ENCODE assay signal across 13 mouse cellular contexts in genomic region chr13:37537330-37537729, GRCm38 (mm10).
DNase-seq lines count a peak whose midpoint lies in the region; ATAC-seq and TF ChIP-seq lines count a peak whose summit lies in the region.
"Had no signal": no experiment of that assay in that cellular context is flagged by ENCODE, and none has a peak within 500 bp of the region (broad histone marks: within the 10 kb centered on the region; RNA-seq: fewer than 3 reads in every experiment).

No protein-coding gene starts in this region.

- H3K9me3 ChIP-seq in kidney, embryonic 16.5 days (ENCODE audit: low read length): no peaks in the 10 kb centered on the region; the same call in 1 of the 2 replicates
- no peaks in the 10 kb centered on the region for H3K9me3 ChIP-seq in liver, embryonic 13.5 days (replicated peaks)
- H3K9me3 ChIP-seq: heart, embryonic 15.5 days had no signal

- no peak overlapping the region for H3K4me3 ChIP-seq in kidney, embryonic 16.5 days (ENCODE audit: low read length)
- no peak overlapping the region for H3K4me3 ChIP-seq in bone marrow, adult 2 months (replicated peaks; ENCODE audit: control insufficient read depth, low read depth, low read length)
- H3K4me3 ChIP-seq in liver, embryonic 13.5 days (replicated peaks): no peak overlapping the region
- H3K4me3 ChIP-seq: heart, embryonic 15.5 days; myocyte had no signal

- DNase-seq in adrenal gland, postnatal 14 days: peak; percentile 38
- DNase-seq in adrenal gland, postnatal 4 days (ENCODE audit: low spot score in 2 of 2): no peak
- peak; percentile 43 for DNase-seq in kidney, adult 9 months
- DNase-seq in liver, embryonic 13.5 days: no peak
- no peak for DNase-seq in frontal cortex, postnatal 25 days (ENCODE audit: low spot score in 2 of 2)
- DNase-seq in gastrocnemius, postnatal 4 days (ENCODE audit: low spot score in 2 of 2): no peak
- DNase-seq: cerebellum, postnatal 36 days; spleen, adult 18-20 months had no signal

- ATAC-seq in kidney, embryonic 16.5 days (ENCODE audit: low FRiP score, low TSS enrichment): no peak
- peak; percentile 37; the same call in 1 of the 2 replicates for ATAC-seq in liver, embryonic 13.5 days (ENCODE audit: low read depth)

- H3K27ac ChIP-seq in kidney, embryonic 16.5 days (ENCODE audit: low read length): no peak overlapping the region
- H3K27ac ChIP-seq in bone marrow, adult 2 months (ENCODE audit: control insufficient read depth, insufficient read depth, low read depth, low read length, poor library complexity): peak overlapping the region; percentile 3; the same call in 1 of the 2 replicates
- peak overlapping the region; percentile 78 for H3K27ac ChIP-seq in liver, embryonic 13.5 days
- H3K27ac ChIP-seq: kidney, postnatal 0 days had no signal

- peaks cover 19% of the 10 kb centered on the region for H3K4me1 ChIP-seq in kidney, embryonic 16.5 days (ENCODE audit: insufficient read depth, low read length)
- peaks cover 5% of the 10 kb centered on the region for H3K4me1 ChIP-seq in bone marrow, adult 2 months (ENCODE audit: control insufficient read depth, insufficient read depth, low read length)
- peaks cover 24% of the 10 kb centered on the region for H3K4me1 ChIP-seq in liver, embryonic 13.5 days (replicated peaks)

- no peak overlapping the region for H3K9ac ChIP-seq in kidney, embryonic 16.5 days (replicated peaks; ENCODE audit: low read length)
- H3K9ac ChIP-seq in liver, embryonic 13.5 days: no peak overlapping the region
- H3K9ac ChIP-seq: heart, embryonic 15.5 days had no signal

- H3K27me3 ChIP-seq in kidney, embryonic 16.5 days (ENCODE audit: insufficient read depth, low read length): no peaks in the 10 kb centered on the region
- no peaks in the 10 kb centered on the region for H3K27me3 ChIP-seq in liver, embryonic 13.5 days
- H3K27me3 ChIP-seq: heart, embryonic 15.5 days had no signal

- no peak overlapping the region for H3K4me2 ChIP-seq in kidney, embryonic 16.5 days (replicated peaks; ENCODE audit: low read depth, low read length)
- H3K4me2 ChIP-seq in liver, embryonic 13.5 days: no peak overlapping the region
- H3K4me2 ChIP-seq: heart, embryonic 15.5 days had no signal

- WGBS in kidney, embryonic 16.5 days: 51% methylated on average over 6 of the region's 6 CpGs
- 29% methylated on average over 6 of the region's 6 CpGs for WGBS in bone marrow, adult 2 months
- WGBS in liver, embryonic 13.5 days (ENCODE audit: insufficient replicate concordance): 23% methylated on average over 6 of the region's 6 CpGs

- TF ChIP-seq POLR2A in bone marrow, adult 2 months (IDR thresholded peaks at IDR 0.05; ENCODE audit: borderline replicate concordance, control insufficient read depth, low read depth, low read length): no peak

- H3K36me3 ChIP-seq in kidney, embryonic 16.5 days (ENCODE audit: insufficient read depth, low read length): no peaks in the 10 kb centered on the region
- no peaks in the 10 kb centered on the region for H3K36me3 ChIP-seq in liver, embryonic 13.5 days
- H3K36me3 ChIP-seq: heart, embryonic 15.5 days had no signal

- no peak for TF ChIP-seq CTCF in bone marrow, adult 2 months (IDR thresholded peaks at IDR 0.05; ENCODE audit: control insufficient read depth, insufficient read depth, low read length)

Comparison
In these comparisons a context has a peak if more than half of its experiments do, and no peak if none do; other contexts are left out.
1. DNase-seq: peak in adrenal gland, postnatal 14 days (single experiment) and kidney, adult 9 months (single experiment); none in adrenal gland, postnatal 4 days (0 of 2), liver, embryonic 13.5 days (single experiment), frontal cortex, postnatal 25 days (0 of 2) and gastrocnemius, postnatal 4 days (0 of 2).